Mouse (Mus musculus) neural tube, embryonic 11.5 days (tissue): ENCODE measurements around the gene Gm45062. TPM values are rescaled to one million over a fixed set of nuclear protein-coding genes. Genes with fewer than 3 reads are reported as not detected.
A peak's percentile ranks its signal among the peaks of the same experiment; 100 is the strongest.

Experiments used
- ATAC-seq: fragments of 200-750 bp; cut with Nextera tagmentation; 2 replicates; pipeline ENCODE4 v1.8.0; 2017; ENCODE audit warnings: moderate number of reproducible peaks, mild to moderate bottlenecking, moderate TSS enrichment, moderate library complexity; ENCODE audit not compliant: insufficient read depth, low FRiP score, low TSS enrichment
- DNase-seq: peaks from one replicate; pipeline ENCODE4 v3.0.0-alpha.2; 2015; ENCODE audit warnings: low spot score
- H3K27ac ChIP-seq: fragments of 300-500 bp; sonication (generic); 2 replicates; pipeline ENCODE4 v1.5.1; 2014; ENCODE audit warnings: low read depth, mild to moderate bottlenecking, low read length
- H3K27me3 ChIP-seq: fragments of 300-500 bp; sonication (generic); 2 replicates; pipeline ENCODE4 v1.6.1; 2014; ENCODE audit warnings: mild to moderate bottlenecking, low read length, mixed read lengths; ENCODE audit not compliant: control insufficient read depth, insufficient read depth
- H3K36me3 ChIP-seq: fragments of 300-500 bp; sonication (generic); 2 replicates; pipeline ENCODE4 v1.6.1; 2014; ENCODE audit warnings: mild to moderate bottlenecking, low read length, moderate library complexity, mixed read lengths; ENCODE audit not compliant: control insufficient read depth, insufficient read depth
- H3K4me1 ChIP-seq: fragments of 300-500 bp; sonication (generic); 2 replicates; pipeline ENCODE4 v1.6.1; 2014; ENCODE audit warnings: low read length, mixed read lengths; ENCODE audit not compliant: control insufficient read depth, insufficient read depth
- H3K4me2 ChIP-seq: fragments of 300-500 bp; sonication (generic); 2 replicates; pipeline ENCODE4 v1.6.1; 2014; ENCODE audit warnings: low read depth, mild to moderate bottlenecking, moderate library complexity
- H3K4me3 ChIP-seq: fragments of 300-500 bp; sonication (generic); 2 replicates; pipeline ENCODE4 v1.5.1; 2014; ENCODE audit warnings: low read depth, low read length
- H3K9ac ChIP-seq: fragments of 300-500 bp; sonication (generic); 2 replicates; pipeline ENCODE4 v1.6.1; 2014; ENCODE audit warnings: mild to moderate bottlenecking, low read length
- H3K9me3 ChIP-seq: fragments of 300-500 bp; sonication (generic); 2 replicates; pipeline ENCODE4 v1.6.1; 2016; ENCODE audit warnings: low read length; ENCODE audit not compliant: control insufficient read depth
- WGBS: fragments of 180-500 bp; shearing (Covaris S2); extraction: QIAGEN DNeasy Blood & Tissue Kit; methylation state at CpG from one replicate; pipeline ENCODE4 v1.1.7; 2014; 5-methylcytosine and 5-hydroxymethylcytosine counted together
- polyA plus RNA-seq: library from polyadenylated mRNA; unstranded; fragments of >200 nt; fragmentation: Nextera tagmentation; extraction: Ambion mirVana; gene quantifications from 2 replicates; pipeline ENCODE4 v1.2.1, GENCODE M21; 2014

Gene Gm45062
- polyA plus RNA-seq, 1 experiment from 2014 or later = 18.3 TPM

DNA sequence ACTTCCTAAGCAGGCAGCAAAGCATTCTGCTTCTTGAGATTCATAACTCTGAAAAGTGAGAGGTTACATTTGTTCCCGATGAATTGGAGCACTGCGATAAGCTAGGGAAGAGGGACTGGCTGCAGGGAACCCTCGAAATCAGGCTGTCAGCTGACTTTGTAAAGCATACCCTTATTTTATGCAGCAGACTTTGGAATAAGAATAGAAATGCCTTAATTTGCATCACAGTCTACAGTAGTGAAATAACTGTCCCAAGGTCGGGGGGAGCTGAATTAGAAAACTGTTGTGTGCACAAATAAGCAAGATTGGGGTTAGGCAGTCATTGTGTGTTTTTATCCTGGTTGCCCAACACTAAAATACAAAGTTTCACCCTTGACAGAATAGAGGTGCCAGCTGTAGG, 94.2 kb downstream of the Gm45062 start:
- ATAC-seq (no peak), DNase-seq (no peak)
- no peak overlapping the region for H3K9ac ChIP-seq
- no peaks in the 10 kb centered on the region for H3K27me3 ChIP-seq
- no peak overlapping the region for H3K4me3 ChIP-seq
- H3K27ac ChIP-seq = peak overlapping the region; percentile 65; the same call in 1 of the 2 replicates
- H3K9me3 ChIP-seq = no peaks in the 10 kb centered on the region
- H3K36me3 ChIP-seq = no peaks in the 10 kb centered on the region
- H3K4me1 ChIP-seq = peaks cover 10% of the 10 kb centered on the region
- H3K4me2 ChIP-seq = no peak overlapping the region
- WGBS = 64% methylated on average over 4 of the region's 4 CpGs

GRCm38 (mm10) chr6:8354846-8355245, 95.6 kb downstream of the Gm45062 start:
- Histone ChIP-seq H3K4me1 (peaks cover 10% of the 10 kb centered on the region), H3K4me3 (no peak overlapping the region), H3K27ac (0 out of 2 replicates have a peak overlapping the region, but pooled peaks have one; percentile 20), H3K36me3 (no peaks in the 10 kb centered on the region), H3K9ac (no peak overlapping the region), H3K9me3 (no peaks in the 10 kb centered on the region), H3K4me2 (no peak overlapping the region), H3K27me3 (no peaks in the 10 kb centered on the region)
- WGBS = 82% methylated on average over 4 of the region's 4 CpGs
- ATAC-seq (no peak), DNase-seq (no peak)

DNA sequence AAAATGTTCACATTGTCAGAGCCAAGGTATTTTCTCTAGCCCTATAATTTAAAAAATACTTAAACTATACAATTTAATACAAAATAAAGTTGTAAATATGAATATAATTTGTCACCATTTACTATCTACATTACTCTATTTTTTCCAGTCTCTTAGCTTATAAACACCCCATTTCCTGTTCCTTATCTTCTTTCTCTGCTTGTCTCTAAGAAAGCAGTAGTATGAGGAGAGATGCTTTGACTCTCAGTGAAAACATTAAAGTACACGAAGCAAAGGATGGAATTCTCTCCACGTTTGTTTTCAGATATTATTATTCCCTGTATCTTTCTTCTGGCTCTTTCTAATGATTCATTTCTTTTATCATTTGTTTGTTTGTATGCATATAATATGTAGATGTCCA, 99.0 kb downstream of the Gm45062 start:
- H3K9ac ChIP-seq = no peak overlapping the region
- no peaks in the 10 kb centered on the region for H3K36me3 ChIP-seq
- DNase-seq = no peak
- H3K4me2 ChIP-seq = no peak overlapping the region
- no peaks in the 10 kb centered on the region for H3K9me3 ChIP-seq
- H3K27me3 ChIP-seq = no peaks in the 10 kb centered on the region
- H3K4me3 ChIP-seq = no peak overlapping the region
- H3K27ac ChIP-seq = no peak overlapping the region
- H3K4me1 ChIP-seq = peaks cover 4% of the 10 kb centered on the region
- 84% methylated on average over 2 of the region's 2 CpGs for WGBS
- no peak for ATAC-seq

DNA sequence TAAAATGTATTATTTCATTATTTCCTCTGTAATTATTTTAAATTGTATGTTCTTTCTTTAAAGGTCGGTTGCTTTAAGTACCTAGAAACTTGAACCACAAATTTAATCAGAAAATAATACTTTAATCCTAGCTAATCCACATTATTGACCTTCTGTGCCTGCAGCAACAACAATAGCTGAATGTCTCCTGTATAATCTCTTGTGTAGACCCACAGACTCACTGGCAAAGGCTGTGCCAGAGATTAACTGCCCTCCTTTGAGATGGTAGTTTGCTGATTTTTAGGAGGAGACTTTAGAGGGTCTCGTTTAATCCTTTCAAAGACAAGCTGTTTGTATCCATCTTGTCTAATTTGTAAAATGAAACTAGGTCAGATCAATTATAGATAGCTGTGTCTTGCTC, 99.5 kb downstream of the Gm45062 start:
- Histone ChIP-seq H3K27ac (no peak overlapping the region), H3K4me2 (no peak overlapping the region), H3K4me3 (no peak overlapping the region), H3K9me3 (no peaks in the 10 kb centered on the region), H3K4me1 (peaks cover 4% of the 10 kb centered on the region), H3K27me3 (no peaks in the 10 kb centered on the region), H3K36me3 (no peaks in the 10 kb centered on the region), H3K9ac (no peak overlapping the region)
- WGBS = 91% methylated on average over 2 of the region's 2 CpGs
- DNase-seq (no peak), ATAC-seq (no peak)

DNA sequence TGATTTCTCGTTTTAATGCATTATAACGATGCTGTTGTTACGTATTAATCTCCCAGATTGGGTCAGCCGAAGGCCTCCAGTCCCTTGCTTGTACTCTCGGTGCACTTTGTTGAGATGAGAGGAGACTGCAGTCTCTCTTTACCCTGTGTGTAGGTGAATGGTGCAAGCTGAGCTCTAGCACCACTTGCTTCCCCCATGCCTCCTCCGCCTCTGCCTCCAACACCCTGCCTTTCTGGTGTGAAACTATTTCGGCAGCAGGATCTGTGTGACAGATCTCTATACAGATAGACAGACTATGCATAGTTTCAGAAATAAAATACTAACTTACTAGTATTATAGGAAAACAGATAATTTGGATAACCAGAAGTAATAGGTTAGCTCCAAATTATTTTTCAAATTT, 101.6 kb downstream of the Gm45062 start:
- ATAC-seq (no peak), DNase-seq (no peak)
- Histone ChIP-seq H3K27ac (no peak overlapping the region), H3K4me2 (no peak overlapping the region), H3K4me3 (no peak overlapping the region), H3K9ac (no peak overlapping the region), H3K4me1 (no peaks in the 10 kb centered on the region; the same call in 1 of the 2 replicates), H3K36me3 (no peaks in the 10 kb centered on the region), H3K27me3 (no peaks in the 10 kb centered on the region), H3K9me3 (no peaks in the 10 kb centered on the region)
- 93% methylated on average over 7 of the region's 7 CpGs for WGBS

- H3K4me3 ChIP-seq = no peak overlapping the region
- 79% methylated on average over 12 of the region's 12 CpGs for WGBS
- no peaks in the 10 kb centered on the region; the same call in 1 of the 2 replicates for H3K4me1 ChIP-seq
- no peaks in the 10 kb centered on the region for H3K9me3 ChIP-seq
- DNase-seq (no peak), ATAC-seq (no peak)
- no peak overlapping the region for H3K9ac ChIP-seq
- H3K36me3 ChIP-seq = no peaks in the 10 kb centered on the region
- H3K27me3 ChIP-seq = no peaks in the 10 kb centered on the region
- H3K27ac ChIP-seq = no peak overlapping the region
- no peak overlapping the region for H3K4me2 ChIP-seq
Observed at GRCm38 (mm10) chr6:8364033-8364756, 104.9 kb downstream of the Gm45062 start.

GRCm38 (mm10) chr6:8364757-8365150, 105.5 kb downstream of the Gm45062 start:
- no peak overlapping the region for H3K9ac ChIP-seq
- H3K4me3 ChIP-seq = no peak overlapping the region
- H3K27me3 ChIP-seq = no peaks in the 10 kb centered on the region
- DNase-seq (no peak), ATAC-seq (no peak)
- 90% methylated on average over 11 of the region's 11 CpGs for WGBS
- no peaks in the 10 kb centered on the region for H3K36me3 ChIP-seq
- no peak overlapping the region for H3K27ac ChIP-seq
- no peaks in the 10 kb centered on the region for H3K9me3 ChIP-seq
- H3K4me2 ChIP-seq = no peak overlapping the region
- no peaks in the 10 kb centered on the region; the same call in 1 of the 2 replicates for H3K4me1 ChIP-seq

DNA sequence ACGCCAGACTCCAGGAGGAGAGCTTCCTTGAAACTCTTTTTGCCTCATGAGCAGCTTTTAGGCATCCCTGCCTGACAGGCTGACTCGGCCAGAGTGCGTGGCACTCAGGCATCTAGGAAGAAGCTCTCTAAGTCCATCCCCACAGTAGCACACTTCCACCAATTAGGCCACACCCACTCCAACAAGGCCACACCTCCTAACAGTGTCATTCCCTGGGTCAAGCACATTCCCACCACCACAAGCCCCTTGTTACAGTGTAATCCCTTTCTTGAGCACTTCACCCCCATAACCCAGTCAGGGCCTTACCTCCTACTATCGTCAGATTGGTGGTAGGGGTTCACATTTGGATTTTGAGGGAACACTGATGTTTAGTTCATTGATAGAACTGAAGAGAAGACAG, 108.4 kb downstream of the Gm45062 start:
- ATAC-seq = 0 out of 2 replicates have a peak, but pooled peaks have one; percentile 51
- no peaks in the 10 kb centered on the region for H3K9me3 ChIP-seq
- H3K4me3 ChIP-seq = no peak overlapping the region
- no peaks in the 10 kb centered on the region; the same call in 1 of the 2 replicates for H3K4me1 ChIP-seq
- no peaks in the 10 kb centered on the region for H3K27me3 ChIP-seq
- DNase-seq = no peak
- no peak overlapping the region for H3K9ac ChIP-seq
- H3K36me3 ChIP-seq = no peaks in the 10 kb centered on the region
- no peak overlapping the region for H3K27ac ChIP-seq
- 96% methylated on average over 4 of the region's 4 CpGs for WGBS
- no peak overlapping the region for H3K4me2 ChIP-seq

GRCm38 (mm10) chr6:8368198-8368864, 109.1 kb downstream of the Gm45062 start:
- no peaks in the 10 kb centered on the region; the same call in 1 of the 2 replicates for H3K4me1 ChIP-seq
- no peak overlapping the region for H3K9ac ChIP-seq
- ATAC-seq (peak; percentile 82; the same call in 1 of the 2 replicates), DNase-seq (no peak)
- H3K4me2 ChIP-seq = no peak overlapping the region
- H3K36me3 ChIP-seq = no peaks in the 10 kb centered on the region
- no peak overlapping the region for H3K4me3 ChIP-seq
- no peaks in the 10 kb centered on the region for H3K9me3 ChIP-seq
- WGBS = 45% methylated on average over 2 of the region's 2 CpGs
- no peaks in the 10 kb centered on the region for H3K27me3 ChIP-seq
- no peak overlapping the region for H3K27ac ChIP-seq
